Mouse (Mus musculus): ENCODE results near the gene Zmynd15. TPM values are rescaled to one million over a fixed set of nuclear protein-coding genes. Genes with fewer than 3 reads are reported as not detected.

Zmynd15 gene
- total RNA-seq (2014; rRNA removed; ENCODE audit: low replicate concordance) = 0.04 and 5.0 TPM in 2 replicates
- polyA plus RNA-seq (2015; fragmentation: Nextera tagmentation; extraction: Ambion mirVana) = 1.3 TPM in 2 replicates

DNA sequence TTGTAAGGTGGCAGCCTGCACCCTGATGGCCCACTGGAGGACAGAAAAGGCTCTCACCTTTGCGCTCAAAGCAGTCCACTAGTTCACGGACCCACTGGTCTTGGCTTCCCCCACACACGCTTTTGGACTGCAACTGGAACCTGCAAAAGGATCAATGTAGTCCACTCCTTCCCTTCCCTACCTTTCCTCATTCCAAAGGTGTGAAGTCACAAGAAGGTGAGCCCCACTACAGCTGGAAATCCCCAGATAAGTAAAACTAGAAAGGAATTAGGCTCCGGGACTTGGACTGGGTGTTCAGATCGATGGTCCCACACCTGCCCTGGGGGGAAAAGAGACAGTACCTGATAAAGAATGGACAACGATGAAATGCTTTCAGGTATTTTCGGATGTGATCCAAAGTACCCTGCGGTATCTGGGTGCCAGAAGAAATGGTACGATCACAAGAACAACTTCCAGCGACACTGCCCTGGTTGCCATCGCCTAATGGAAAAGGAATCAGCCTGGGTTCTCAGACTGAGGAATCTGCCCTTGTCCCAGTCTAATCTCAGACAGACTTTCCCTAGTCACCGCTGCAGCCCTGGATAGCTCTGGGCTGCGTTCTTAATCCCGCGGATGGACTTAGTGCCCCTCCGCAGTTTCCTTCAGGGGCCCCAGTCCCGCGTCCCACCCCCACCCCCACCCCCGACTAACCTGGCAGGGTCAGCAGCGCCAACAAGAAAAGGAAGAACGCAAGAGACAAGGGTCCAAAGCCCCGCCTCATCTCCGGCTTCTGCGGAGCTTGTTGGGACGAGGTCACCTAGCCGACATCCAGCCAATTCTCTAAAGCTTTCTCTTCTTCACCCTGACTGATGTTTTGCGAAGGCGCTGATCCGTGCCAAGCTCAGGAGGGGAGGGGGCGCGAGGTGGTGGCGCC, at the start of gene Zmynd15:
Gene Zmynd15, plus strand, starts transcription at position 746 of the 913 bp plus-strand sequence.
- no peak for TF ChIP-seq CTCF (IDR thresholded peaks at IDR 0.05; ENCODE audit: low read depth)
- TF ChIP-seq EP300 (IDR thresholded peaks at IDR 0.05; ENCODE audit: low read depth) = no peak
- peak within 1 kb of the TSS; percentile 18; the same call in 1 of the 2 replicates for H3K27ac ChIP-seq (ENCODE audit: low read depth)
- H3K4me2 ChIP-seq (ENCODE audit: low read depth, low read length) = peak within 1 kb of the TSS; percentile 85
- H3K9me3 ChIP-seq (replicated peaks; ENCODE audit: control insufficient read depth, low read length) = no peaks in the 10 kb centered on the region
- DNase-seq (ENCODE audit: low spot score) = no peak
- H3K36me3 ChIP-seq (replicated peaks; ENCODE audit: control insufficient read depth, insufficient read depth, low read length) = peaks cover 6% of the 10 kb centered on the region
- 0 out of 2 replicates have a peak, but pooled peaks have one; percentile 8 for ATAC-seq (ENCODE audit: insufficient read depth, low read depth)
- peak within 1 kb of the TSS; percentile 69 for H3K4me3 ChIP-seq (ENCODE audit: low read depth, low read length)
- 13% methylated on average over 32 of the region's 32 CpGs for WGBS
- peaks cover 9% of the 10 kb centered on the region for H3K27me3 ChIP-seq (ENCODE audit: control insufficient read depth, insufficient read depth, low read length)
- peak within 1 kb of the TSS; percentile 64 for H3K9ac ChIP-seq (replicated peaks; ENCODE audit: low read depth, low read length)
- peaks cover 8% of the 10 kb centered on the region for H3K4me1 ChIP-seq (ENCODE audit: control insufficient read depth, insufficient read depth)

DNA sequence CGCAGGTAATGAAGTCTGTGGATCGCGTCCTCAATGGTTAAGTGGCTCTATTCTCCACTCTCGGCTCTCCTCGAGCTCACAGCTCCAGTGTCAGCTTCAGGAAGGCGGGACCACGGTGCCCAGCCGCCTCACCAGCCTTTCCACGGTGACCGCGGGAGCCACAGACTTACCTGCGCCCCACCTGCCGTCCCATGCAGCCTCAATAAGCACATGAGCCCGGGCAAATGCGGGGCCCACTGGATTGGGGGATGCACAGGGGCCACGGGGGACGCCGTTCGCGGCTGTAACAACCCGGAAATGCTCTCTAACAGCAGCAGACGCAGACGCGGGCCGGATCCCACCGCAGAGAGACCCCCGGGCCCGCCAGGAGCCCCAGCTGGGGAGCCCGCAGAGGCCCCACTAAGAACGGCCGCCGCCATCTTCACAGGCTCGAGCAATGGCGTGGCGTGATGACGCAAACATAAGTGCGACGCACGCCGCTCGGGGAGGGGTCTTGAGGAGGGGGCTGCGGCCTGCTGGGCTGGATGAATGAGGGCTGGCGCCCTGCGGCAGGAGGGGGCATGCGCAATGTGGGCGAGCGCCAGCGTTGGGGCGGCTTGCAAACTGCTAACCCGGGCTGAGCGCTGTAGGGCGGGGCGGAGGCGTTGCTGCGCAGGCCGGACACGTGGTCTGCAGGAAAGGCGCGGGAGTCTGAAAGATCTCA, 49.5 kb upstream of the Zmynd15 start, which contains the start of gene Pelp1:
Gene Pelp1, minus strand, starts transcription at position 438 of the 703 bp plus-strand sequence.
- WGBS = under 1% methylated on average over 59 of the region's 59 CpGs
- no peaks in the 10 kb centered on the region for H3K27me3 ChIP-seq (ENCODE audit: control insufficient read depth, insufficient read depth, low read length)
- ATAC-seq (ENCODE audit: insufficient read depth, low read depth) (peak; percentile 90), DNase-seq (ENCODE audit: low spot score) (peak; percentile 75)
- no peaks in the 10 kb centered on the region for H3K9me3 ChIP-seq (replicated peaks; ENCODE audit: control insufficient read depth, low read length)
- H3K36me3 ChIP-seq (replicated peaks; ENCODE audit: control insufficient read depth, insufficient read depth, low read length) = no peaks in the 10 kb centered on the region
- peak within 1 kb of the TSS; percentile 77 for H3K4me3 ChIP-seq (ENCODE audit: low read depth, low read length)
- peaks cover 9% of the 10 kb centered on the region for H3K4me1 ChIP-seq (ENCODE audit: control insufficient read depth, insufficient read depth)
- H3K4me2 ChIP-seq (ENCODE audit: low read depth, low read length) = peak within 1 kb of the TSS; percentile 96
- H3K27ac ChIP-seq (ENCODE audit: low read depth) = peak within 1 kb of the TSS; percentile 73
- TF ChIP-seq EP300 (IDR thresholded peaks at IDR 0.05; ENCODE audit: low read depth) (peak; percentile 28; the same call in 1 of the 2 replicates), CTCF (IDR thresholded peaks at IDR 0.05; ENCODE audit: low read depth) (no peak)
- peak within 1 kb of the TSS; percentile 89 for H3K9ac ChIP-seq (replicated peaks; ENCODE audit: low read depth, low read length)

DNA sequence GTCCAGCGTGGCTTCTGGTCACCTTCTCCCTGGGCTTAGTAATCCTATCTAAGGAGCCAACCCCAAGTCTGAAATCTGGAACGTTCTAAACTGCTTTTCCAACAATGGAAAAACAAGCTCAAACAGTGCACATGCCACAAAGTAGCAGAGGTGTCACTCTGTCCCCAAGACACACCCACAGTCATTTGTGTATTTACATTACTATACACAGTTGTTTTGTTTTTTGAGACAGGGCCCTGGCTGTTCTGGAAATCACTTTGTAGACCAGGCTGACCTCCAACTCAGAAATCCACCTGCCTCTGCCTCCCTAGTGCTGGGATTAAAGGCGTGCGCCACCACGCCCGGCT, 49.0 kb upstream of the Zmynd15 start:
- Histone ChIP-seq H3K27ac (ENCODE audit: low read depth) (peak overlapping the region; percentile 73), H3K36me3 (replicated peaks; ENCODE audit: control insufficient read depth, insufficient read depth, low read length) (no peaks in the 10 kb centered on the region), H3K4me1 (ENCODE audit: control insufficient read depth, insufficient read depth) (peaks cover 9% of the 10 kb centered on the region), H3K27me3 (ENCODE audit: control insufficient read depth, insufficient read depth, low read length) (no peaks in the 10 kb centered on the region), H3K4me2 (ENCODE audit: low read depth, low read length) (peak overlapping the region; percentile 96), H3K4me3 (ENCODE audit: low read depth, low read length) (peak overlapping the region; percentile 77), H3K9ac (replicated peaks; ENCODE audit: low read depth, low read length) (peak overlapping the region; percentile 89), H3K9me3 (replicated peaks; ENCODE audit: control insufficient read depth, low read length) (no peaks in the 10 kb centered on the region)
- DNase-seq (ENCODE audit: low spot score) (no peak), ATAC-seq (ENCODE audit: insufficient read depth, low read depth) (no peak)
- TF ChIP-seq EP300 (IDR thresholded peaks at IDR 0.05; ENCODE audit: low read depth) (no peak), CTCF (IDR thresholded peaks at IDR 0.05; ENCODE audit: low read depth) (no peak)
- 63% methylated on average over 6 of the region's 6 CpGs for WGBS

DNA sequence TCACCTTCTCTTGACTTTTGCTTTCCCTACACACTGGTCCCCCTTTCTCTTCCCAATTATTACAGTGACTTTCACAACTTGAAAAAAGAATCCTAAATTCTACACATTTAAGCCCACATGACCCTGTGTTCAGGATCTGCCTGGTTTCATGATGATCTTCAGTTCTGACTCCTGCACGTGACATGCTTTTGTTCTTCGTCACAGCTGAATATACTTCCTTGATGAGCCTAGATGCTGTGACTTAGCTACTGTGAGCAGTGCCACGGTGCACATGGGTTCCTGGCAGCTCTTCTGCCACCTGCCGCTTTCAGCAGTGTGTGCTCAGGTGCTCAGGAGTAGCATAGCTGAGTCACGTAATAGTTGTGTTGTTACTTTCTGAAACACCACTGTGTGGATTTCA, 46.6 kb upstream of the Zmynd15 start:
- no peak for DNase-seq (ENCODE audit: low spot score)
- H3K36me3 ChIP-seq (replicated peaks; ENCODE audit: control insufficient read depth, insufficient read depth, low read length) = no peaks in the 10 kb centered on the region
- H3K4me2 ChIP-seq (ENCODE audit: low read depth, low read length) = no peak overlapping the region
- ATAC-seq (ENCODE audit: insufficient read depth, low read depth) = no peak
- H3K4me3 ChIP-seq (ENCODE audit: low read depth, low read length) = no peak overlapping the region
- no peak overlapping the region for H3K9ac ChIP-seq (replicated peaks; ENCODE audit: low read depth, low read length)
- 62% methylated on average over 5 of the region's 5 CpGs for WGBS
- H3K4me1 ChIP-seq (ENCODE audit: control insufficient read depth, insufficient read depth) = peaks cover 9% of the 10 kb centered on the region
- TF ChIP-seq EP300 (IDR thresholded peaks at IDR 0.05; ENCODE audit: low read depth) = no peak
- no peak for TF ChIP-seq CTCF (IDR thresholded peaks at IDR 0.05; ENCODE audit: low read depth)
- no peak overlapping the region for H3K27ac ChIP-seq (ENCODE audit: low read depth)
- H3K9me3 ChIP-seq (replicated peaks; ENCODE audit: control insufficient read depth, low read length) = no peaks in the 10 kb centered on the region
- H3K27me3 ChIP-seq (ENCODE audit: control insufficient read depth, insufficient read depth, low read length) = no peaks in the 10 kb centered on the region

DNA sequence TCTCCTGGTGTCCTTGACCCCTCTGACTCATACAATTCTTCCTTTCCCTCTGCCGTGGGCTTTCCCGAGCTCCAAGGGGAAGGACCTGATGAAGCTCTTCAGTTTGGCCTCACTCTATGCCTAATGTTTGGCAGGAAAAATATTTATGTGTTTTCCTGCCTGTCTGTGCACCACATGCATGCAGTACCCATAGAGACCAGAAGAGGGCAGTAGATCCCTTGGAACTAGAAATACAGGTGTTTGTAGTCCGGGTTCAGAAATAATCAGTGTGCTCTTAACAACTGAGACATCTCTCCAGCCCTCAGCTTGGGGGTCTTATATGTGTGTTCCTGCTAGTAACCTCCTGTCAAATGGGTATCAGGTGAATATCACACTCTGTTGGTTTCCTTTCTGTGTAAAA, 45.3 kb upstream of the Zmynd15 start:
- WGBS = 6% methylated on average over 3 of the region's 3 CpGs
- no peak overlapping the region for H3K4me3 ChIP-seq (ENCODE audit: low read depth, low read length)
- H3K27ac ChIP-seq (ENCODE audit: low read depth) = no peak overlapping the region
- H3K4me1 ChIP-seq (ENCODE audit: control insufficient read depth, insufficient read depth) = peaks cover 3% of the 10 kb centered on the region; the same call in 1 of the 2 replicates
- TF ChIP-seq EP300 (IDR thresholded peaks at IDR 0.05; ENCODE audit: low read depth) (no peak), CTCF (IDR thresholded peaks at IDR 0.05; ENCODE audit: low read depth) (peak; percentile 93)
- no peaks in the 10 kb centered on the region for H3K27me3 ChIP-seq (ENCODE audit: control insufficient read depth, insufficient read depth, low read length)
- ATAC-seq (ENCODE audit: insufficient read depth, low read depth) (no peak), DNase-seq (ENCODE audit: low spot score) (peak; percentile 47)
- no peaks in the 10 kb centered on the region for H3K36me3 ChIP-seq (replicated peaks; ENCODE audit: control insufficient read depth, insufficient read depth, low read length)
- H3K4me2 ChIP-seq (ENCODE audit: low read depth, low read length) = no peak overlapping the region
- no peaks in the 10 kb centered on the region for H3K9me3 ChIP-seq (replicated peaks; ENCODE audit: control insufficient read depth, low read length)
- no peak overlapping the region for H3K9ac ChIP-seq (replicated peaks; ENCODE audit: low read depth, low read length)

Data from heart, postnatal 0 days (tissue).